In genomic region chr5:146172744-146173143, GRCm38 (mm10) we compare ENCODE assay signal across 19 mouse cellular contexts. TPM values are rescaled to one million over a fixed set of nuclear protein-coding genes. Genes with fewer than 3 reads are reported as not detected.
DNase-seq lines count a peak whose midpoint lies in the region; ATAC-seq and TF ChIP-seq lines count a peak whose summit lies in the region.
"Not testable (repeated sequence)": the region's sequence is repeated elsewhere in the genome, so short reads cannot be mapped to it uniquely, and the experiment has no call there.
"Had no signal": no experiment of that assay in that cellular context is flagged by ENCODE, and none has a peak within 500 bp of the region (broad histone marks: within the 10 kb centered on the region; RNA-seq: fewer than 3 reads in every experiment).

No protein-coding gene starts in this region.

- not testable (repeated sequence) for H3K9ac ChIP-seq in heart, adult 2 months (ENCODE audit: low read depth, low read length); kidney, postnatal 0 days (ENCODE audit: low read depth, low read length)

- H3K4me3 ChIP-seq in bone marrow, adult 2 months (replicated peaks; ENCODE audit: control insufficient read depth, low read depth, low read length); heart, adult 2 months; kidney, postnatal 0 days (replicated peaks; ENCODE audit: low read depth, low read length): not testable (repeated sequence)

- peak; percentile 29 for DNase-seq in NIH3T3 (ENCODE audit: low read depth)
- peak; percentile 66 to 74 for DNase-seq in cerebellum, postnatal 10 days
- DNase-seq in heart, adult 2 months = peak in 1 of 2 experiments; percentile 21
- peak; percentile 9 for DNase-seq in kidney, postnatal 0 days (ENCODE audit: low spot score)
- DNase-seq in left cerebral cortex, postnatal 4 days = peak; percentile 13
- DNase-seq in lung, postnatal 14 days = peak; percentile 21
- DNase-seq in thymus, postnatal 4 days = peak; percentile 24

- not testable (repeated sequence) for TF ChIP-seq POLR2A in bone marrow, adult 2 months (IDR thresholded peaks at IDR 0.05; ENCODE audit: borderline replicate concordance, control insufficient read depth, low read depth, low read length); heart, adult 2 months (IDR thresholded peaks at IDR 0.05; ENCODE audit: insufficient read depth, low read depth, low read length)

- not testable (repeated sequence) for H3K9me3 ChIP-seq in kidney, postnatal 0 days (replicated peaks; ENCODE audit: low read length)

- H3K4me2 ChIP-seq in kidney, postnatal 0 days (ENCODE audit: low read length) = not testable (repeated sequence)

- not testable (repeated sequence) for H3K27me3 ChIP-seq in heart, adult 2 months (ENCODE audit: control insufficient read depth, insufficient read depth, low read length); kidney, postnatal 0 days (ENCODE audit: insufficient read depth, low read length)

- not testable (repeated sequence) for ATAC-seq in kidney, postnatal 0 days (replicated peaks; ENCODE audit: low FRiP score, low read depth)

- not testable (repeated sequence) for TF ChIP-seq EP300 in heart, adult 2 months (IDR thresholded peaks at IDR 0.05; ENCODE audit: insufficient read depth, low read depth, low read length)

- not testable (repeated sequence) for H3K36me3 ChIP-seq in heart, adult 2 months (ENCODE audit: control insufficient read depth, insufficient read depth, low read length); kidney, postnatal 0 days (ENCODE audit: insufficient read depth, low read length)

- not testable (repeated sequence) for H3K79me2 ChIP-seq in heart, adult 2 months (replicated peaks; ENCODE audit: control insufficient read depth, insufficient read depth, low read length)

- TF ChIP-seq CTCF in bone marrow, adult 2 months (IDR thresholded peaks at IDR 0.05; ENCODE audit: control insufficient read depth, insufficient read depth, low read length) = peak; percentile 36; the same call in 1 of the 2 replicates
- peak; percentile 47 for TF ChIP-seq CTCF in heart, adult 2 months (IDR thresholded peaks at IDR 0.05)
- TF ChIP-seq CTCF in kidney, postnatal 0 days (IDR thresholded peaks at IDR 0.05; ENCODE audit: low read depth) = peak; percentile 56

- not testable (repeated sequence) for H3K27ac ChIP-seq in bone marrow, adult 2 months (ENCODE audit: control insufficient read depth, insufficient read depth, low read depth, low read length, poor library complexity); heart, adult 2 months; kidney, postnatal 0 days

- H3K4me1 ChIP-seq in bone marrow, adult 2 months (ENCODE audit: control insufficient read depth, insufficient read depth, low read length); heart, adult 2 months (ENCODE audit: control insufficient read depth, insufficient read depth, low read length); kidney, postnatal 0 days (replicated peaks; ENCODE audit: insufficient read depth, low read length): not testable (repeated sequence)

- 50% methylated on average over 4 of the region's 4 CpGs for WGBS in bone marrow, adult 2 months
- WGBS in heart, adult 2 months = 49% methylated on average over 4 of the region's 4 CpGs
- WGBS in kidney, postnatal 0 days = 71% methylated on average over 4 of the region's 4 CpGs

- intact Hi-C loops in heart, adult 2 months (cut with DNase I); left cerebral cortex, postnatal 4 days (cut with DNase I): not testable (repeated sequence)

RNA-seq across cellular contexts. Expression of gene Gm6309, which starts 2.2 kb away (rescaled TPM):
- not detected in 2 replicates for polyA plus RNA-seq in bone marrow, adult 2 months (2011; ENCODE audit: insufficient read depth, insufficient read length, low replicate concordance, missing spikeins)
- not detected for total RNA-seq in heart, adult 2 months (2021)
- not detected in 2 replicates for polyA plus RNA-seq in heart, adult 2 months (2012; rRNA removed)
- polyA plus RNA-seq in kidney, postnatal 0 days (2015; fragmentation: Nextera tagmentation; extraction: Ambion mirVana) = not detected in 2 replicates
- not detected for total RNA-seq in left cerebral cortex, postnatal 4 days (2021)
- total RNA-seq: heart, adult 18-20 months; left cerebral cortex, postnatal 10 days had no signal
- polyA plus RNA-seq: forebrain, embryonic 15.5 days; heart, embryonic 16.5 days; hindbrain, embryonic 11.5 days; intestine, embryonic 15.5 days; limb, embryonic 15.5 days; midbrain, embryonic 12.5 days; neural tube, embryonic 15.5 days; small intestine, adult 2 months; thymus, adult 2 months had no signal

RNA-seq across cellular contexts. Expression of gene 1700001J03Rik, which starts 12.4 kb away (rescaled TPM):
- not detected in 2 replicates for polyA plus RNA-seq in bone marrow, adult 2 months (2011; ENCODE audit: insufficient read depth, insufficient read length, low replicate concordance, missing spikeins)
- under 1 TPM in 1 of 2 experiments, not detected in 1; 0.55 TPM for total RNA-seq in heart, adult 2 months (2021)
- 0.68 and 0.88 TPM in 2 replicates for polyA plus RNA-seq in heart, adult 2 months (2012; rRNA removed)
- polyA plus RNA-seq in kidney, postnatal 0 days (2015; fragmentation: Nextera tagmentation; extraction: Ambion mirVana) = 0.26 and 0.32 TPM in 2 replicates
- total RNA-seq in left cerebral cortex, postnatal 4 days (2021) = 1 to 10 TPM in 1 of 2 experiments, not detected in 1; 1.1 TPM
- total RNA-seq: heart, adult 18-20 months had no signal
- polyA plus RNA-seq: forebrain, embryonic 15.5 days; heart, embryonic 16.5 days; hindbrain, embryonic 11.5 days; intestine, embryonic 15.5 days; limb, embryonic 15.5 days; midbrain, embryonic 12.5 days; neural tube, embryonic 15.5 days had no signal

RNA-seq across cellular contexts. Expression of gene Gm5565, which starts 12.4 kb away (rescaled TPM):
- polyA plus RNA-seq in bone marrow, adult 2 months (2011; ENCODE audit: insufficient read depth, insufficient read length, low replicate concordance, missing spikeins) = not detected in 2 replicates
- not detected for total RNA-seq in heart, adult 2 months (2021)
- polyA plus RNA-seq in heart, adult 2 months (2012; rRNA removed) = not detected in 2 replicates
- not detected in 2 replicates for polyA plus RNA-seq in kidney, postnatal 0 days (2015; fragmentation: Nextera tagmentation; extraction: Ambion mirVana)
- total RNA-seq in left cerebral cortex, postnatal 4 days (2021) = not detected
- total RNA-seq: heart, adult 18-20 months; left cerebral cortex, postnatal 10 days had no signal
- polyA plus RNA-seq: forebrain, embryonic 15.5 days; heart, embryonic 16.5 days; hindbrain, embryonic 11.5 days; intestine, embryonic 15.5 days; limb, embryonic 15.5 days; midbrain, embryonic 12.5 days; neural tube, embryonic 15.5 days; small intestine, adult 2 months; thymus, adult 2 months had no signal

RNA-seq across cellular contexts. Expression of gene Rnf6, which starts 48.6 kb away (rescaled TPM):
- 5.8 and 13.2 TPM in 2 replicates for polyA plus RNA-seq in bone marrow, adult 2 months (2011; ENCODE audit: insufficient read depth, insufficient read length, low replicate concordance, missing spikeins)
- total RNA-seq in heart, adult 2 months (2021) = 10 to 100 TPM; 40.6 to 43.1 TPM
- 15.6 and 24.8 TPM in 2 replicates for polyA plus RNA-seq in heart, adult 2 months (2012; rRNA removed)
- 54.6 and 63.2 TPM in 2 replicates for polyA plus RNA-seq in kidney, postnatal 0 days (2015; fragmentation: Nextera tagmentation; extraction: Ambion mirVana)
- 10 to 100 TPM; 22.8 to 24.1 TPM for total RNA-seq in left cerebral cortex, postnatal 4 days (2021)

RNA-seq across cellular contexts. Expression of gene Cdk8, which starts 58.3 kb away (rescaled TPM):
- polyA plus RNA-seq in bone marrow, adult 2 months (2011; ENCODE audit: insufficient read depth, insufficient read length, low replicate concordance, missing spikeins) = 17.0 and 28.8 TPM in 2 replicates
- total RNA-seq in heart, adult 2 months (2021) = 10 to 100 TPM; 15.5 to 15.6 TPM
- polyA plus RNA-seq in heart, adult 2 months (2012; rRNA removed) = 15.0 and 18.8 TPM in 2 replicates
- 18.1 and 18.6 TPM in 2 replicates for polyA plus RNA-seq in kidney, postnatal 0 days (2015; fragmentation: Nextera tagmentation; extraction: Ambion mirVana)
- 10 to 100 TPM; 56.0 to 57.1 TPM for total RNA-seq in left cerebral cortex, postnatal 4 days (2021)
